Comparison of ENCODE assay signal across 8 mouse cellular contexts in the genomic region with DNA sequence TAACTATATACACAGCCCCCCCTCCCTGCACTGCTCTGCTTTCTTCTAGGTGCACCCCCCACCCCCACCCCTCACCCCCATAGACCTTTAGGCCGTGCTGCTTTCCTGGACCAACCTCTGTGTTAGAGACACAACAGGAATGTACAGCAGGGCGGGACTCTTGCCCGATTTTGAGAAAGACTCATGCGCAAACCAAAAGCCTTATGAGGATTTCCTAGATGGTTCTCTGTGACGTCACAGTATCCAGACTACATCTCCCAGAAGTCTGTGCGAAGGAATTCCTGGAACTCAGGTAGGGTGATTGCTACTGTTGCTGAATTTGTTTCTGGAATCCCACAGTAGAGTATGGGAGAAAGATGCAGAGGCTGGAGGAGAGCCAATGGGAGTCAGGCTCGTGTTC. TPM values are rescaled to one million over a fixed set of nuclear protein-coding genes. Genes with fewer than 3 reads are reported as not detected.
DNase-seq lines count a peak whose midpoint lies in the region; ATAC-seq lines count a peak whose summit lies in the region.

A gene (minus strand): TSS at position 153 of the 400 bp plus-strand sequence.

- H3K4me3 ChIP-seq in megakaryocyte, embryonic 14.5 days (replicated peaks): peak within 1 kb of the TSS; percentile 89
- H3K4me3 ChIP-seq in embryonic facial prominence, embryonic 13.5 days: no peak within 1 kb of the TSS

- peak in 1 of 2 experiments; percentile 18 for DNase-seq in layer of hippocampus, adult 8-10 months (ENCODE audit: low spot score in 2 of 2)
- peak; percentile 42 for DNase-seq in lung, postnatal 25 days (ENCODE audit: low spot score)
- DNase-seq in MN1 (ENCODE audit: low spot score): no peak
- no peak for DNase-seq in ovary, postnatal 36 days (ENCODE audit: low spot score)
- DNase-seq in gastrocnemius, postnatal 25 days: no peak

- peaks cover 10% of the 10 kb centered on the region for H3K4me1 ChIP-seq in megakaryocyte, embryonic 14.5 days
- no peaks in the 10 kb centered on the region for H3K4me1 ChIP-seq in embryonic facial prominence, embryonic 13.5 days

- H3K9ac ChIP-seq in embryonic facial prominence, embryonic 13.5 days: no peak within 1 kb of the TSS

- WGBS in embryonic facial prominence, embryonic 13.5 days: 36% methylated on average over 7 of the region's 7 CpGs

- no peaks in the 10 kb centered on the region for H3K27me3 ChIP-seq in megakaryocyte, embryonic 14.5 days (replicated peaks)
- no peaks in the 10 kb centered on the region for H3K27me3 ChIP-seq in embryonic facial prominence, embryonic 13.5 days

- no peaks in the 10 kb centered on the region for H3K36me3 ChIP-seq in megakaryocyte, embryonic 14.5 days (replicated peaks; ENCODE audit: low read length)
- no peaks in the 10 kb centered on the region for H3K36me3 ChIP-seq in embryonic facial prominence, embryonic 13.5 days

- no peak within 1 kb of the TSS for H3K27ac ChIP-seq in embryonic facial prominence, embryonic 13.5 days

- H3K9me3 ChIP-seq in megakaryocyte, embryonic 14.5 days: no peaks in the 10 kb centered on the region
- H3K9me3 ChIP-seq in embryonic facial prominence, embryonic 13.5 days: no peaks in the 10 kb centered on the region

- no peak for ATAC-seq in megakaryocyte, adult 5-6 weeks (ENCODE audit: poor library complexity, severe bottlenecking)
- ATAC-seq in embryonic facial prominence, embryonic 13.5 days (ENCODE audit: insufficient number of reproducible peaks, insufficient read depth, low FRiP score, low TSS enrichment, low read depth): no peak; the same call in 1 of the 2 replicates

- peak within 1 kb of the TSS; percentile 35 for H3K4me2 ChIP-seq in embryonic facial prominence, embryonic 13.5 days

RNA-seq across cellular contexts. Expression of the gene that starts here (rescaled TPM):
- 0.06 TPM in 1 of 2 replicates, not detected in the other for polyA plus RNA-seq in megakaryocyte, embryonic 14.5 days (2012; ENCODE audit: insufficient read depth, low replicate concordance)
- total RNA-seq in megakaryocyte, adult 5-6 weeks (2015): 4.7 and 5.6 TPM in 2 replicates
- total RNA-seq in megakaryocyte, adult 5-6 weeks (2017): 2.9 and 4.3 TPM in 2 replicates
- polyA plus RNA-seq in embryonic facial prominence, embryonic 13.5 days (2015; fragmentation: Nextera tagmentation; extraction: Ambion mirVana): 1.9 and 2.1 TPM in 2 replicates
- total RNA-seq in layer of hippocampus, adult 8-10 months (2022): 10 to 100 TPM; 18.2 to 26.5 (median 23.8) TPM
- 1 to 10 TPM; 1.0 to 1.1 TPM for total RNA-seq in gastrocnemius, postnatal 25 days (2021)
